Mouse (Mus musculus) C2C12 (cell line): Measurements from ENCODE around the gene Mtfr2. TPM values are rescaled to one million over a fixed set of nuclear protein-coding genes. Genes with fewer than 3 reads are reported as not detected.

Experiments used
- H3K27me3 ChIP-seq: one replicate; pipeline ENCODE4 v1.6.1; 2011; ENCODE audit not compliant: control insufficient read depth, insufficient read depth, insufficient read length
- H3K36me3 ChIP-seq: one replicate; pipeline ENCODE4 v1.6.1; 2011; ENCODE audit not compliant: control insufficient read depth, insufficient read depth
- H3K4me3 ChIP-seq: one replicate; pipeline ENCODE4 v1.5.1; 2011; ENCODE audit warnings: mild to moderate bottlenecking, control low read depth; ENCODE audit not compliant: poor library complexity, insufficient read depth, severe bottlenecking
- H3K79me2 ChIP-seq: one replicate; pipeline ENCODE4 v1.6.1; 2011; ENCODE audit not compliant: control insufficient read depth, insufficient read depth
- H3K79me3 ChIP-seq: one replicate; pipeline ENCODE4 v1.6.1; 2011; ENCODE audit warnings: low read depth, control low read depth
- H3ac ChIP-seq: one replicate; pipeline ENCODE3; 2011; ENCODE audit warnings: low read depth; ENCODE audit not compliant: control insufficient read depth, insufficient read length
- CEBPB ChIP-seq: IDR thresholded peaks from one replicate; pipeline ENCODE4 v1.6.1; 2011; ENCODE audit warnings: low read depth, mild to moderate bottlenecking, control low read depth, moderate library complexity
- CTCF ChIP-seq: IDR thresholded peaks from one replicate; pipeline ENCODE4 v1.5.1; 2011; ENCODE audit not compliant: control insufficient read depth, insufficient read depth, insufficient read length
- FOSL1 ChIP-seq: IDR thresholded peaks from one replicate; pipeline ENCODE4 v1.8.0; 2011; ENCODE audit warnings: mild to moderate bottlenecking, low read length; ENCODE audit not compliant: poor library complexity, insufficient read depth, severe bottlenecking
- MAX ChIP-seq: IDR thresholded peaks from one replicate; pipeline ENCODE4 v1.6.1; 2011; ENCODE audit warnings: mild to moderate bottlenecking, control low read depth
- MYOD1 ChIP-seq: IDR thresholded peaks from one replicate; pipeline ENCODE4 v1.6.1; 2011; ENCODE audit warnings: low read depth; ENCODE audit not compliant: control insufficient read depth, insufficient read length
- MYOG ChIP-seq: IDR thresholded peaks from one replicate; pipeline ENCODE4 v1.6.1; 2011; ENCODE audit not compliant: control insufficient read depth, insufficient read length; ENCODE audit errors: extremely low read depth
- USF1 ChIP-seq: IDR thresholded peaks from one replicate; pipeline ENCODE4 v1.6.1; 2011; ENCODE audit warnings: low read depth, mild to moderate bottlenecking, control low read depth, moderate library complexity
- long read RNA-seq, 2 experiments: library from polyadenylated mRNA; unstranded; transcript quantifications; one replicate each; pipeline ENCODE4 v2.0.0; 2019 to 2020
- polyA plus RNA-seq: library from polyadenylated mRNA; unstranded; fragments of >200 nt; fragmentation: generic; extraction: Trizol; gene quantifications from one replicate; pipeline ENCODE4 v1.2.1, GENCODE M21; 2012; ENCODE audit warnings: missing spikeins

Gene Mtfr2
- 6.1 TPM for polyA plus RNA-seq
- long read RNA-seq, experiment 1, transcript Mtfr2-201 (7 exons, 1,991 nt), result major isoform, 17 of 20 reads
- long read RNA-seq, experiment 1, partial matches to known transcripts, result 1 of 20 reads
- long read RNA-seq, experiment 1, other reads (novel, unspliced or antisense), result 2 of 20 reads
- long read RNA-seq, experiment 2, transcript Mtfr2-201 (7 exons, 1,991 nt), result major isoform, 57 of 66 reads
- long read RNA-seq, experiment 2, partial matches to known transcripts, result 1 of 66 reads
- long read RNA-seq, experiment 2, other reads (novel, unspliced or antisense), result 8 of 66 reads

DNA sequence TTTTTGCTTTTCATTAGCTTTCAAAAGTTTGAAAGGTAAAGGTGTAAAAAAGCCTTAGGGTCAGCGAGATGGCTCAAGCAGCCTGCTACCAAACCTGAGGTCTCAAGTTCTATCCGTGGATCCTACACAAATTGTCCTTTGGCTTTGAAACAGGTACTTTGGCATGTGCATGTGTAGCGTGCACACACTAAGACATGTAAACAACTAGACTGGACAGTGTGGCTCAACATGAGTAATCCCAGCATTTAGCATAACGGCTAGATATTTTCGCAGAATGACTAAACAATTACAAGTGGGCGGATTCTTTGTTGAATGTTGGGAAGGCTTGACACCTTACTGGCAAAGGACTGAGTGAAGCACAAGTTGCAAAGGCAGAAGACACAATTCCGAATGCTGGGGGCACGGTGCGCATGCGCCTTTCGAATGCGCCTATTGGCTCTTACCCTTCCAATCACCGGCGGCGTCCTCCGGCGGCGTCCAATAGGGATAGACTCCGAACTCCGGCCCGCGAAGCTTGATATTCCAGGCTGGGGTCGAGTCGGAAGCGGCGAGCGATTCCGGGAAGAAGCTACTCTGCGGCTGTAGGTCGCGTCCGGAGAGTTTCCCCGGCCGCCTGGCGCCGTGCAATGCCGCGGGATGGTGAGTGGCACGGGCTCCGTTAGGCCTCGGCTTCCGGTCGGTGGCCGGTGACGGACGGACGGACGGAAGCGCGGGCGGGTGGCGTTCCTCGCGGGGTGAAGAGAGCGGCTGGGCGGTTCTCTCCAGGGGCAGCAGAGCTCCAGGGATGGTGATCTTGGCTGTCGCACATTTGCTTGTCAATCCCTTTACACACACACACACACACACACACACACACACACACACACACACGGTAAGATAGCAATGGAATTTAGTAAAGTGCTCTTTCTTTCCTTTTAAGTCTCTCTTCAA, at the start of gene Mtfr2:
Gene Mtfr2, plus strand, starts transcription at position 486 of the 930 bp plus-strand sequence.
- Histone ChIP-seq H3K79me2 (peaks cover 22% of the 10 kb centered on the region), H3K36me3 (peaks cover 49% of the 10 kb centered on the region), H3K4me3 (peak within 1 kb of the TSS; percentile 50), H3ac (peak within 1 kb of the TSS; percentile 92), H3K27me3 (no peaks in the 10 kb centered on the region), H3K79me3 (peaks cover 2% of the 10 kb centered on the region)
- TF ChIP-seq MYOG (no peak), FOSL1 (no peak), CEBPB (no peak), MYOD1 (no peak), MAX (no peak), USF1 (no peak), CTCF (no peak)

DNA sequence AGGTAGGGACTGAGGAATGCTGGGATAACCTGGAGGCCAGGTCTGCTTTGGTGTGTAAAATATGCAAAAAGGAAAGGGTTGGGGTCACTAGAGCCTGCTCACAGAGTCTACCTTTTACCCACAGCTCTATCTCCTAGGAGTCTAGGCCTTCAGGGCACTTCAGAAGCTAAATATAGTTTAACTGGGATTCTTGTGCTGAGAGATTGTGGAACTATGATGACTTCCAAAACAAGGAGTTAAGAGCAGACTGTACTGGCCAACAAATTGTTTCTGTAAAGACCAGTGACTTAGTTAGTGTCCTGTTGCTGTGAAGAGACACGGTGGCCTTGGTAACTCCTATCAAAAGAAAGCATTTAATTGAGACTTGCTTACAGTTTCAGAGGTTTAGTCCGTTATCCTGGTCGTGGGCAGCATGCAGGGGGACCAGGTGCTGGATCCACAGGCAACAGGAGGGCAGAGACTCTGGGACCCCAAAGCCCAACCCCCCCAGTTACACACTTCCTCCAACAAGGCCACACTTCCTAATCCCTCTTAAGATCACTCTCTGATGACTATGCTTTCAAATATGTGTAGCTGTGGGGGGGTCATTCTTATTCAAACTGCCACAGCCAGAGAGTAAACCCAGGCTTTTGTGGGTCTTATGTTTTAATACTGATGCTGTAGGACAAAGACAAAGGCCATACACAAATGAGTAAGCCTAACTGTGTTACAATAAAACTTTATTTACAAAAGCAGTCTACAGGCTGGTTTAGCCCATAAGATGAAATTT, 49.2 kb upstream of the Mtfr2 start:
- H3K36me3 ChIP-seq, result no peaks in the 10 kb centered on the region
- no peaks in the 10 kb centered on the region for H3K79me3 ChIP-seq
- no peaks in the 10 kb centered on the region for H3K79me2 ChIP-seq
- H3K4me3 ChIP-seq, result no peak overlapping the region
- no peak overlapping the region for H3ac ChIP-seq
- H3K27me3 ChIP-seq, result no peaks in the 10 kb centered on the region
- TF ChIP-seq CTCF (no peak), MYOG (no peak), FOSL1 (no peak)

DNA sequence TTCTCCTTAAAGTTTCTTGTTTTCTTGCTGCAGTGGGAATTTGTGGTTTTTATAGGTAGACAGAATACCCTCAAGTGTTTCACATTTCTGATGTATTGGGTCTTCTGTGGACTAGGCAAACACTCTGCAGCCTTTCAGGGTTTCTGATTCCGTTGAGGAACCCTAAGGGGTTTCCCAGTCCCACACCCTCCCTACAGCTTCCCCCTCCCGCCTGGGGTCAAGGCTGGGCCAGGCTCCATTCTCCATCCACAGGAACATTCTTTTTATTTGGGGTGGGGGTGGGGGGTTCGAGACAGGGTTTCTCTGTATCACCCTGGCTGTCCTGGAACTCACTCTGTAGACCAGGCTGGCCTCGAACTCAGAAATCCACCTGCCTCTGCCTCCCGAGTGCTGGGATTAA, 48.5 kb upstream of the Mtfr2 start:
- Histone ChIP-seq H3K36me3 (no peaks in the 10 kb centered on the region), H3K79me3 (no peaks in the 10 kb centered on the region), H3K27me3 (no peaks in the 10 kb centered on the region), H3ac (no peak overlapping the region), H3K4me3 (no peak overlapping the region), H3K79me2 (no peaks in the 10 kb centered on the region)
- TF ChIP-seq USF1 (no peak), FOSL1 (no peak), MAX (no peak)

DNA sequence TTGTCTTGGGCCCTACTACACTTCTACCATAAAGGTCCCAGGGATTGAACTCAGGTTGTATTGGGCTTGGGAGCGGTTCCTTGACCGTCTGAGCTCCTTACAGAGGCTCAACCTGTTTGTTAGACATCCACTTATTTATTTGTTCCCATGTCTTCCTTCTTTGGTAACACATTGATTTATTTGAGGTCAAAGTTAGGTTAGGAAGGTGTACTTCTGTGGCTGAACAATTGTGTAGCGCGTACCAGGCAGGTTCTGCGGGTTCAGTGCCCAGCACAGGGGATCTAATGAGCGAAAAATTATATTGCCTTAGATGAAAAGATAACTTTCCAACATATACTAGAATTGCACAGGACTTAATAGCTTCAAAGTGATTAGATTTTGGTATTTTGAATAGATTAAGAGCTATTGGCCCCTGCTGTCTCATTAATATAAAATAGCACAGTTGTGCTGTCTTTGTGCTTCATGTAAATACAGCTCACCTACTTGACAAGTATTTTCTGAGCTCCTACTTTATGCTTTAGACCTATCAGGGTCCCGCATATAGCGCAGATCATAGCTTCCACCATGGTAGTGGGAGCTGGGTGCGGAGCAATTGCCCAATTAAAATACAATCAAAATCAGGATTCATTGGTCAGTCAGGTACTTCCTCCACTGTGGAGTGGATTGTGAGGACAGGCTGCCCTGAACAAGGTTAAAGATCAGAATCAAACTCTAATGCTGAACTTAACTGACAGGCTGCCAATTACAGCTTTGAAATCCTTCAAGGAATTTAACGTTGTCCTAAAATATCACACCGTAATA, 36.4 kb upstream of the Mtfr2 start:
- no peak for TF ChIP-seq MYOG
- no peak for TF ChIP-seq CEBPB
- TF ChIP-seq USF1, result no peak
- no peak for TF ChIP-seq MAX
- no peak for TF ChIP-seq FOSL1
- TF ChIP-seq MYOD1, result no peak
- no peak for TF ChIP-seq CTCF
- H3K27me3 ChIP-seq, result no peaks in the 10 kb centered on the region
- peak overlapping the region; percentile 97 for H3K4me3 ChIP-seq
- peaks cover 33% of the 10 kb centered on the region for H3K79me3 ChIP-seq
- H3ac ChIP-seq, result peak overlapping the region; percentile 86
- peaks cover 39% of the 10 kb centered on the region for H3K79me2 ChIP-seq
- H3K36me3 ChIP-seq, result peaks cover 18% of the 10 kb centered on the region
